Mouse (Mus musculus) stomach, postnatal 0 days (tissue): ENCODE measurements around the gene Snrpe. TPM values are rescaled to one million over a fixed set of nuclear protein-coding genes. Genes with fewer than 3 reads are reported as not detected.
A peak's percentile ranks its signal among the peaks of the same experiment; 100 is the strongest.

Experiments
- ATAC-seq: fragments of 200-750 bp; cut with Nextera tagmentation; 2 replicates; pipeline ENCODE4 v1.8.0; 2017; ENCODE audit not compliant: low FRiP score, low TSS enrichment
- DNase-seq: peaks from one replicate; pipeline ENCODE4 v3.0.0-alpha.2; 2016; ENCODE audit warnings: low spot score
- H3K27ac ChIP-seq: fragments of 300-500 bp; sonication (generic); replicated peaks from 2 replicates; pipeline ENCODE4 v1.5.1; 2014; ENCODE audit warnings: mild to moderate bottlenecking, control low read depth
- H3K27me3 ChIP-seq: fragments of 300-500 bp; sonication (generic); 2 replicates; pipeline ENCODE4 v1.6.1; 2014; ENCODE audit warnings: low read length; ENCODE audit not compliant: control insufficient read depth, insufficient read depth
- H3K36me3 ChIP-seq: fragments of 300-500 bp; sonication (generic); 2 replicates; pipeline ENCODE4 v1.6.1; 2014; ENCODE audit warnings: low read length, mixed read lengths; ENCODE audit not compliant: control insufficient read depth, insufficient read depth
- H3K4me1 ChIP-seq: fragments of 300-500 bp; sonication (generic); replicated peaks from 2 replicates; pipeline ENCODE4 v1.6.1; 2014; ENCODE audit warnings: antibody characterized with exemption; ENCODE audit not compliant: control insufficient read depth, insufficient read depth
- H3K4me2 ChIP-seq: fragments of 300-500 bp; sonication (generic); replicated peaks from 2 replicates; pipeline ENCODE4 v1.6.1; 2014; ENCODE audit warnings: low read depth, mild to moderate bottlenecking, control low read depth, moderate library complexity
- H3K4me3 ChIP-seq: fragments of 300-500 bp; sonication (generic); 2 replicates; pipeline ENCODE4 v1.5.1; 2014; ENCODE audit warnings: low read depth, low read length, control low read depth
- H3K9ac ChIP-seq: fragments of 300-500 bp; sonication (generic); 2 replicates; pipeline ENCODE4 v1.6.1; 2014; ENCODE audit warnings: mild to moderate bottlenecking, low read length, control low read depth, mixed read lengths
- H3K9me3 ChIP-seq: fragments of 300-500 bp; sonication (generic); 2 replicates; pipeline ENCODE4 v1.6.1; 2016; ENCODE audit warnings: low read length; ENCODE audit not compliant: control insufficient read depth
- CTCF ChIP-seq: IDR thresholded peaks from 2 replicates; pipeline ENCODE4 v1.5.1; 2016; ENCODE audit warnings: antibody characterized with exemption, low read depth, mild to moderate bottlenecking, moderate library complexity
- EP300 ChIP-seq: optimal IDR thresholded peaks from 2 replicates; pipeline ENCODE3; 2016; ENCODE audit warnings: antibody characterized with exemption
- WGBS: fragments of 180-500 bp; shearing (Covaris S2); extraction: QIAGEN DNeasy Blood & Tissue Kit; methylation state at CpG from one replicate; pipeline ENCODE4 v1.1.7; 2014; 5-methylcytosine and 5-hydroxymethylcytosine counted together
- polyA plus RNA-seq: library from polyadenylated mRNA; unstranded; fragments of >200 nt; fragmentation: Nextera tagmentation; extraction: Ambion mirVana; gene quantifications from 2 replicates; pipeline ENCODE4 v1.2.1, GENCODE M21; 2015

Gene Snrpe
- polyA plus RNA-seq, 1 experiment from 2014 or later = 359 TPM

GRCm38 (mm10) chr1:133645652-133646051 is 35.6 kb upstream of the Snrpe start:
- Histone ChIP-seq H3K27ac (no peak overlapping the region), H3K4me3 (no peak overlapping the region), H3K4me1 (no peaks in the 10 kb centered on the region), H3K36me3 (peaks cover 32% of the 10 kb centered on the region), H3K27me3 (no peaks in the 10 kb centered on the region), H3K9me3 (no peaks in the 10 kb centered on the region), H3K4me2 (no peak overlapping the region), H3K9ac (no peak overlapping the region)
- DNase-seq (no peak), ATAC-seq (no peak)
- WGBS = 89% methylated on average over 5 of the region's 5 CpGs
- TF ChIP-seq CTCF = no peak
- TF ChIP-seq EP300 = no peak

GRCm38 (mm10) chr1:133641163-133641562 is 31.1 kb upstream of the Snrpe start:
- TF ChIP-seq CTCF (no peak), EP300 (no peak)
- H3K4me2 ChIP-seq = no peak overlapping the region
- H3K27me3 ChIP-seq = no peaks in the 10 kb centered on the region
- ATAC-seq = no peak
- H3K36me3 ChIP-seq = peaks cover 56% of the 10 kb centered on the region
- 85% methylated on average over 2 of the region's 2 CpGs for WGBS
- no peak overlapping the region for H3K9ac ChIP-seq
- H3K4me1 ChIP-seq = no peaks in the 10 kb centered on the region
- H3K27ac ChIP-seq = no peak overlapping the region
- no peak overlapping the region for H3K4me3 ChIP-seq
- no peak for DNase-seq
- H3K9me3 ChIP-seq = no peaks in the 10 kb centered on the region

- no peak for DNase-seq
- no peaks in the 10 kb centered on the region for H3K27me3 ChIP-seq
- TF ChIP-seq CTCF = no peak
- no peak for TF ChIP-seq EP300
Observed at GRCm38 (mm10) chr1:133638517-133638916, 28.4 kb upstream of the Snrpe start.

GRCm38 (mm10) chr1:133632168-133632567 is 22.1 kb upstream of the Snrpe start:
- no peak overlapping the region for H3K27ac ChIP-seq
- 88% methylated on average over 2 of the region's 2 CpGs for WGBS
- H3K4me1 ChIP-seq = no peaks in the 10 kb centered on the region
- no peak for DNase-seq
- H3K4me3 ChIP-seq = no peak overlapping the region
- ATAC-seq = no peak
- peaks cover 28% of the 10 kb centered on the region for H3K36me3 ChIP-seq
- H3K9ac ChIP-seq = no peak overlapping the region
- no peak overlapping the region for H3K4me2 ChIP-seq
- no peaks in the 10 kb centered on the region for H3K27me3 ChIP-seq
- TF ChIP-seq CTCF = peak; percentile 58
- no peak for TF ChIP-seq EP300
- H3K9me3 ChIP-seq = no peaks in the 10 kb centered on the region

More at GRCm38 (mm10) chr1:133638517-133638916, 28.4 kb upstream of the Snrpe start:
- H3K9me3 ChIP-seq = no peaks in the 10 kb centered on the region
- no peak overlapping the region for H3K4me3 ChIP-seq
- no peak overlapping the region for H3K4me2 ChIP-seq
- H3K36me3 ChIP-seq = peaks cover 56% of the 10 kb centered on the region
- no peak overlapping the region for H3K9ac ChIP-seq
- no peaks in the 10 kb centered on the region for H3K4me1 ChIP-seq
- no peak for ATAC-seq
- WGBS = 86% methylated on average over 6 of the region's 6 CpGs
- no peak overlapping the region for H3K27ac ChIP-seq

- no peak overlapping the region for H3K4me3 ChIP-seq
- no peaks in the 10 kb centered on the region for H3K27me3 ChIP-seq
- H3K9me3 ChIP-seq = no peaks in the 10 kb centered on the region
- no peak for TF ChIP-seq EP300
- no peak for TF ChIP-seq CTCF
- H3K4me1 ChIP-seq = no peaks in the 10 kb centered on the region
- H3K9ac ChIP-seq = no peak overlapping the region
- H3K4me2 ChIP-seq = no peak overlapping the region
- no peak for ATAC-seq
- H3K36me3 ChIP-seq = peaks cover 44% of the 10 kb centered on the region
- DNase-seq = no peak
- 64% methylated on average over 2 of the region's 2 CpGs for whole genome bisulfite sequencing
- H3K27ac ChIP-seq = no peak overlapping the region
Observed at GRCm38 (mm10) chr1:133625052-133625451, 15.0 kb upstream of the Snrpe start.

- ATAC-seq (peak; percentile 94), DNase-seq (peak; percentile 67)
- no peak overlapping the region for H3K9ac ChIP-seq
- H3K27me3 ChIP-seq = no peaks in the 10 kb centered on the region
- H3K27ac ChIP-seq = no peak overlapping the region
- H3K9me3 ChIP-seq = no peaks in the 10 kb centered on the region
- TF ChIP-seq EP300 (no peak), CTCF (no peak)
- H3K4me3 ChIP-seq = no peak overlapping the region
- H3K36me3 ChIP-seq = peaks cover 23% of the 10 kb centered on the region
- 46% methylated on average over 8 of the region's 8 CpGs for WGBS
- no peak overlapping the region for H3K4me2 ChIP-seq
- H3K4me1 ChIP-seq = no peaks in the 10 kb centered on the region
Observed at GRCm38 (mm10) chr1:133618311-133618710, 8.2 kb upstream of the Snrpe start.
